Mouse (Mus musculus): ENCODE measurements around the gene Kif21a.

DNA sequence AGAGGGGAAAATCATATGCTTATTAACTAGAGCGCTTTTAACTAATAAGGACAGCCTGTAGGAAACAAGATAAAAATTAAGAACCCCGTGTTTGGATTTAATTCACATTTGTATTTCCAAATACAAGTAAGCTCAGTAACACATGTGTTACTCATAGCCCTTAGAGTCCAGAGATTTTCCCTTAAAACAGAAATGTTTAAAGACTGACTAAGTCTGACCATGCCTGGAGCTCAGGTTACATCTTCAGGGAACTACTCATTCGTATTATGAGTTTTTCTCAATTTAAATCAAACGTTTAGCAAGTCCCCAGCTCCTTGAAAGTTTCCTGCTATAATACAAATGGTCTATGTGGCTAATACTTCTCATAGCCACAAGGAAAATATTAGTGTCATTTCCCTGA lies 57.9 kb downstream of the Kif21a start:
- TF ChIP-seq MXI1 (IDR thresholded peaks at IDR 0.05; ENCODE audit: low read depth, low read length) (no peak), EP300 (IDR thresholded peaks at IDR 0.05; ENCODE audit: low read length) (no peak), CTCF (conservative IDR thresholded peaks at IDR 0.05 in 1 of 2, IDR thresholded peaks at IDR 0.05 in 1 of 2; ENCODE audit: low read depth in 2 of 2, low read length in 2 of 2) (no peak), RCOR1 (conservative IDR thresholded peaks at IDR 0.05; ENCODE audit: low read depth, low read length) (no peak), NELFE (IDR thresholded peaks at IDR 0.05; ENCODE audit: low read depth, low read length) (no peak), POLR2A (IDR thresholded peaks at IDR 0.05; ENCODE audit: low read depth, low read length) (no peak)
